In genomic region chr1:191374993-191375643, GRCm38 (mm10) we compare ENCODE assay signal across 1 mouse cellular context.
TF ChIP-seq lines count a peak whose summit lies in the region.

No protein-coding gene starts in this region.

TF ChIP-seq in MEL, 35 proteins besides CTCF, POLR2A, EP300 and RAD21:
- TF ChIP-seq SIN3A (IDR thresholded peaks at IDR 0.05; ENCODE audit: low read length): peak; percentile 59; the same call in 1 of the 2 replicates
- TF ChIP-seq TBP (IDR thresholded peaks at IDR 0.05; ENCODE audit: low read depth, low read length): 0 out of 2 replicates have a peak, but pooled peaks have one; percentile 26
- no peak for TF ChIP-seq NELFE (IDR thresholded peaks at IDR 0.05; ENCODE audit: low read depth, low read length)
- TF ChIP-seq GATA1 (IDR thresholded peaks at IDR 0.05; ENCODE audit: low read depth, low read length): peak; percentile 85
- no peak for TF ChIP-seq HCFC1 (IDR thresholded peaks at IDR 0.05; ENCODE audit: low read depth, low read length)
- TF ChIP-seq CHD2 (IDR thresholded peaks at IDR 0.05; ENCODE audit: low read length): no peak
- TF ChIP-seq GABPA (IDR thresholded peaks at IDR 0.05; ENCODE audit: low read depth, low read length): no peak
- TF ChIP-seq ZMIZ1 (IDR thresholded peaks at IDR 0.05; ENCODE audit: low read depth, low read length): no peak
- no peak for TF ChIP-seq KAT2A (conservative IDR thresholded peaks at IDR 0.05; ENCODE audit: low read depth, low read length)
- TF ChIP-seq USF2 (IDR thresholded peaks at IDR 0.05; ENCODE audit: borderline replicate concordance in 1 of 2, insufficient read depth in 1 of 2, low read depth in 1 of 2, low read length in 2 of 2): 0 out of 4 replicates have a peak, but pooled peaks of 1 of the 2 experiments have one; percentile 49
- TF ChIP-seq MAX (IDR thresholded peaks at IDR 0.05; ENCODE audit: low read length): peak; percentile 28
- no peak for TF ChIP-seq E2F4 (IDR thresholded peaks at IDR 0.05; ENCODE audit: borderline replicate concordance, low read depth, low read length)
- TF ChIP-seq ZKSCAN1 (IDR thresholded peaks at IDR 0.05; ENCODE audit: low read depth, low read length): no peak
- no peak for TF ChIP-seq ZC3H11A (IDR thresholded peaks at IDR 0.05; ENCODE audit: low read depth, low read length)
- TF ChIP-seq UBTF (IDR thresholded peaks at IDR 0.05; ENCODE audit: borderline replicate concordance, insufficient read depth, low read depth, low read length): no peak
- peak; percentile 74 for TF ChIP-seq ETS1 (IDR thresholded peaks at IDR 0.05; ENCODE audit: low read depth, low read length)
- no peak for TF ChIP-seq SMC3 (IDR thresholded peaks at IDR 0.05; ENCODE audit: low read depth, low read length)
- TF ChIP-seq CHD1 (IDR thresholded peaks at IDR 0.05; ENCODE audit: low read depth, low read length): no peak
- TF ChIP-seq USF1 (IDR thresholded peaks at IDR 0.05; ENCODE audit: low read depth, low read length): peak; percentile 90
- TF ChIP-seq ELF1 (IDR thresholded peaks at IDR 0.05; ENCODE audit: low read depth, low read length): no peak
- TF ChIP-seq NRF1 (IDR thresholded peaks at IDR 0.05; ENCODE audit: insufficient read depth, low read depth, low read length, poor library complexity, severe bottlenecking): no peak
- no peak for TF ChIP-seq POLR2AphosphoS5 (IDR thresholded peaks at IDR 0.05; ENCODE audit: borderline replicate concordance, low read depth, low read length)
- TF ChIP-seq MYC (IDR thresholded peaks at IDR 0.05; ENCODE audit: low read depth, low read length): no peak
- TF ChIP-seq MAFK (IDR thresholded peaks at IDR 0.05; ENCODE audit: borderline replicate concordance, low read depth, low read length): no peak
- peak; percentile 77; the same call in 1 of the 2 replicates for TF ChIP-seq MEF2A (IDR thresholded peaks at IDR 0.05; ENCODE audit: extremely low read depth, insufficient replicate concordance, low read depth, low read length, poor library complexity, severe bottlenecking)
- no peak for TF ChIP-seq MYB (IDR thresholded peaks at IDR 0.05; ENCODE audit: low read depth, low read length)
- TF ChIP-seq TCF12 (IDR thresholded peaks at IDR 0.05; ENCODE audit: low read depth, low read length): peak; percentile 79
- TF ChIP-seq MAZ (IDR thresholded peaks at IDR 0.05; ENCODE audit: low read depth, low read length): no peak
- no peak for TF ChIP-seq JUND (IDR thresholded peaks at IDR 0.05; ENCODE audit: low read depth, low read length)
- TF ChIP-seq BHLHE40 (IDR thresholded peaks at IDR 0.05; ENCODE audit: borderline replicate concordance, low read depth, low read length): peak; percentile 56; the same call in 1 of the 2 replicates
- no peak for TF ChIP-seq POLR2AphosphoS2 (IDR thresholded peaks at IDR 0.05; ENCODE audit: low read length)
- peak; percentile 78 for TF ChIP-seq TAL1 (IDR thresholded peaks at IDR 0.05; ENCODE audit: low read length)
- TF ChIP-seq MXI1 (IDR thresholded peaks at IDR 0.05; ENCODE audit: low read depth, low read length): peak; percentile 72
- TF ChIP-seq RCOR1 (IDR thresholded peaks at IDR 0.05; ENCODE audit: low read depth, low read length): no peak
- TF ChIP-seq ZNF384 (IDR thresholded peaks at IDR 0.05; ENCODE audit: low read depth, low read length): no peak
